Mouse (Mus musculus): Measurements from ENCODE around the gene Mrps17. TPM values are rescaled to one million over a fixed set of nuclear protein-coding genes. Genes with fewer than 3 reads are reported as not detected.

Mrps17 gene
- 69.8 TPM for polyA plus RNA-seq (2014; fragmentation: Illumina TruSeq; extraction: RNeasy Lipid Tissue Mini Kit (QIAGEN cat#74804); ENCODE audit: low read depth, low replicate concordance)

GRCm38 (mm10) chr5:129715326-129715861 is at the start of gene Mrps17:
TSS of gene Mrps17 (plus strand) at chr5:129715497.

GRCm38 (mm10) chr5:129670036-129670458 is 45.2 kb upstream of the Mrps17 start, which contains the start of gene Zfp11:
TSS of gene Zfp11 (minus strand) at chr5:129670099.

GRCm38 (mm10) chr5:129708412-129708811 is 6.9 kb upstream of the Mrps17 start, which contains the start of gene Sept14:
TSS of gene Sept14 (minus strand) at chr5:129708512.

GRCm38 (mm10) chr5:129724834-129725773 is 9.8 kb downstream of the Mrps17 start, which contains the start of gene Nipsnap2:
TSS of gene Nipsnap2 (plus strand) at chr5:129725063.

Other genes with a start within 250 kb of the Mrps17 start
- 50.2 TPM for gene Sfswap, start 214.3 kb upstream of the Mrps17 start, polyA plus RNA-seq (2014; fragmentation: Illumina TruSeq; extraction: RNeasy Lipid Tissue Mini Kit (QIAGEN cat#74804); ENCODE audit: low read depth, low replicate concordance)
- 1.7 TPM for gene Mmp17, start 131.3 kb upstream of the Mrps17 start, polyA plus RNA-seq (2014; fragmentation: Illumina TruSeq; extraction: RNeasy Lipid Tissue Mini Kit (QIAGEN cat#74804); ENCODE audit: low read depth, low replicate concordance)
- gene Zfp11, start 45.4 kb upstream of the Mrps17 start, polyA plus RNA-seq (2014; fragmentation: Illumina TruSeq; extraction: RNeasy Lipid Tissue Mini Kit (QIAGEN cat#74804); ENCODE audit: low read depth, low replicate concordance), result 2.3 TPM
- not detected for gene Sept14, start 7.0 kb upstream of the Mrps17 start, polyA plus RNA-seq (2014; fragmentation: Illumina TruSeq; extraction: RNeasy Lipid Tissue Mini Kit (QIAGEN cat#74804); ENCODE audit: low read depth, low replicate concordance)
- 60.8 TPM for gene Nipsnap2, start 9.6 kb downstream of the Mrps17 start, polyA plus RNA-seq (2014; fragmentation: Illumina TruSeq; extraction: RNeasy Lipid Tissue Mini Kit (QIAGEN cat#74804); ENCODE audit: low read depth, low replicate concordance)
- 37.1 TPM for gene Psph, start 72.0 kb downstream of the Mrps17 start, polyA plus RNA-seq (2014; fragmentation: Illumina TruSeq; extraction: RNeasy Lipid Tissue Mini Kit (QIAGEN cat#74804); ENCODE audit: low read depth, low replicate concordance)
- 34.2 TPM for gene Sumf2, start 131.5 kb downstream of the Mrps17 start, polyA plus RNA-seq (2014; fragmentation: Illumina TruSeq; extraction: RNeasy Lipid Tissue Mini Kit (QIAGEN cat#74804); ENCODE audit: low read depth, low replicate concordance)
- gene Chchd2, start 172.0 kb downstream of the Mrps17 start, polyA plus RNA-seq (2014; fragmentation: Illumina TruSeq; extraction: RNeasy Lipid Tissue Mini Kit (QIAGEN cat#74804); ENCODE audit: low read depth, low replicate concordance), result 523 TPM
- gene Zbed5, start 180.2 kb downstream of the Mrps17 start, polyA plus RNA-seq (2014; fragmentation: Illumina TruSeq; extraction: RNeasy Lipid Tissue Mini Kit (QIAGEN cat#74804); ENCODE audit: low read depth, low replicate concordance), result 6.5 TPM
- 14.6 TPM for gene Phkg1, start 183.1 kb downstream of the Mrps17 start, polyA plus RNA-seq (2014; fragmentation: Illumina TruSeq; extraction: RNeasy Lipid Tissue Mini Kit (QIAGEN cat#74804); ENCODE audit: low read depth, low replicate concordance)
- 23.8 TPM for gene Nupr1l, start 193.0 kb downstream of the Mrps17 start, polyA plus RNA-seq (2014; fragmentation: Illumina TruSeq; extraction: RNeasy Lipid Tissue Mini Kit (QIAGEN cat#74804); ENCODE audit: low read depth, low replicate concordance)
- 55.4 TPM for gene Vkorc1l1, start 226.5 kb downstream of the Mrps17 start, polyA plus RNA-seq (2014; fragmentation: Illumina TruSeq; extraction: RNeasy Lipid Tissue Mini Kit (QIAGEN cat#74804); ENCODE audit: low read depth, low replicate concordance)